Mouse (Mus musculus) limb, embryonic 13.5 days (tissue): ENCODE data around the gene Taf1b. TPM values are rescaled to one million over a fixed set of nuclear protein-coding genes. Genes with fewer than 3 reads are reported as not detected.
A peak's percentile ranks its signal among the peaks of the same experiment; 100 is the strongest.
"Not testable (repeated sequence)": the region's sequence is repeated elsewhere in the genome, so short reads cannot be mapped to it uniquely, and the experiment has no call there.

Experiments
- ATAC-seq: fragments of 200-750 bp; cut with Nextera tagmentation; 2 replicates; pipeline ENCODE4 v1.8.0; 2017; ENCODE audit warnings: low read depth, moderate number of reproducible peaks, moderate TSS enrichment; ENCODE audit not compliant: low FRiP score
- H3K27ac ChIP-seq: fragments of 300-500 bp; sonication (generic); 2 replicates; pipeline ENCODE4 v1.5.1; 2015; ENCODE audit warnings: inconsistent platforms, mild to moderate bottlenecking, moderate library complexity
- H3K27me3 ChIP-seq: fragments of 300-500 bp; sonication (generic); 2 replicates; pipeline ENCODE4 v1.6.1; 2015; ENCODE audit warnings: mild to moderate bottlenecking, inconsistent platforms
- H3K36me3 ChIP-seq: fragments of 300-500 bp; sonication (generic); 2 replicates; pipeline ENCODE4 v1.6.1; 2015; ENCODE audit warnings: inconsistent platforms, mild to moderate bottlenecking, moderate library complexity
- H3K4me1 ChIP-seq: fragments of 300-500 bp; sonication (generic); 2 replicates; pipeline ENCODE4 v1.6.1; 2015; ENCODE audit warnings: inconsistent platforms
- H3K4me2 ChIP-seq: fragments of 300-500 bp; sonication (generic); replicated peaks from 2 replicates; pipeline ENCODE4 v1.6.1; 2015; ENCODE audit warnings: inconsistent platforms, mild to moderate bottlenecking, moderate library complexity
- H3K4me3 ChIP-seq: fragments of 300-500 bp; sonication (generic); 2 replicates; pipeline ENCODE4 v1.5.1; 2015; ENCODE audit warnings: moderate library complexity, mild to moderate bottlenecking, inconsistent platforms
- H3K9ac ChIP-seq: fragments of 300-500 bp; sonication (generic); 2 replicates; pipeline ENCODE4 v1.6.1; 2015; ENCODE audit warnings: mild to moderate bottlenecking, inconsistent platforms
- H3K9me3 ChIP-seq: fragments of 300-500 bp; sonication (generic); 2 replicates; pipeline ENCODE4 v1.6.1; 2016; ENCODE audit warnings: inconsistent platforms
- WGBS: fragments of 180-500 bp; shearing (Covaris S2); methylation state at CpG from one replicate; pipeline ENCODE4 v1.1.7; 2015; 5-methylcytosine and 5-hydroxymethylcytosine counted together
- polyA plus RNA-seq: library from polyadenylated mRNA; unstranded; fragments of >200 nt; fragmentation: Nextera tagmentation; extraction: Ambion mirVana; gene quantifications from 2 replicates; pipeline ENCODE4 v1.2.1, GENCODE M21; 2015

Taf1b gene
- polyA plus RNA-seq, result 29.6 and 33.3 TPM in 2 replicates

DNA sequence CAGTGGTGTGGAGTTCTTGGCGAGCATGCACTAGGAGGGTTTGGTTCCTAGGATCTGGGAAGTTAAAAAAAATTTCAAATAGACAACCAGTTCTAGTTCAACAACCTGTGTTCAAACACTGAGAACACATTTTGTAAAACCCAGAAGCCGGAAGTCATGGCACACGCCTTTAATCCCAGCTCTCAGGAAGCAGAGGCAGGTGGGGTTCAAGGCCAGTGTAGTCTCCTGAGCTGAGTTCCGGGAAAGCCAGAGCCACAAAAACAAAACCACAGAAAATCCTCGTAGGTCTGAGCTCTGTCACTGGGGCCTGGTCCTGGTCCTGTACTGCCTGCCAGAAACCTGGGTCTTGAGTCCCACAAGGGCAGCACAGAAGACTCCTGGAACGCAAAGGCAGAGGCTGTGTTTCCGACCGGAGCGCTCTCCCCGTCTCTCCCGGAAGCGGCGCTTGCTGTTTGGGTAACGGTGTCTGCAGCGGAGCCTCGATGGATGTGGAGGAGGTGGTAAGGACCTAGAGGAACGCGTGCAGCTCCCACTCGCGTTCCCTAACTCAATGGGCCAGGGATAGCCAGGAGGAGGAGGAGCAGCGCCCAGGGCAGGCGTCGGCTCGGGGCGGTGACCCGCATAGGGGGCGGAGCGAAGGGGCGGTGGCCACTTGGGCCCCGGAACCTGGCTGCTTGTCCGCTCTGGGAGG lies at the start of gene Taf1b:
TSS of gene Taf1b (plus strand) at position 210 of the 691 bp plus-strand sequence.
- Histone ChIP-seq H3K9me3 (no peaks in the 10 kb centered on the region), H3K36me3 (peaks cover 4% of the 10 kb centered on the region; the same call in 1 of the 2 replicates), H3K27ac (no peak within 1 kb of the TSS; the same call in 1 of the 2 replicates), H3K4me3 (peak within 1 kb of the TSS; percentile 74), H3K27me3 (no peaks in the 10 kb centered on the region), H3K4me1 (no peaks in the 10 kb centered on the region), H3K4me2 (peak within 1 kb of the TSS; percentile 61), H3K9ac (peak within 1 kb of the TSS; percentile 74)
- peak; percentile 91 for ATAC-seq
- WGBS, result 8% methylated on average over 31 of the region's 31 CpGs

DNA sequence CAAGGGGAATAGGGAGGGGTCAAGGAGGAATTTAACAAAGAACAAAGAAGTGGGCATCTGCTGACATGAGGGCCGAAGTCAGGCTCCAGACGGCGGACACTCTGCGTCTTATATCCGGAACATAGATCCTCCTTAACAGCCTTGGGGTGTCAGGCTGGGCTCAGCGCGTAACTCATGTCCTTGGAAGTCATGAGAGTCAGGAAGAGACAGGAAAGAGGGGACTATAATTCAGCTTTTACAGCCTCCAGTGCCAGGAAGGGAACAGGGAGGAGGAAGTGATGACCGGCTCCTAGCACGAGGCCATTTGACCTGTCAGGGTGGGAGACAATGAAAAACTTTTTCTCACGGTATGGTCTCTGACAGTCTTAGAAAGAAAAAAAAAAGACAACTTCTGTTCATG lies 37.8 kb upstream of the Taf1b start:
- Histone ChIP-seq H3K9ac (no peak overlapping the region), H3K36me3 (no peaks in the 10 kb centered on the region), H3K4me1 (no peaks in the 10 kb centered on the region), H3K4me3 (no peak overlapping the region), H3K27ac (no peak overlapping the region), H3K27me3 (no peaks in the 10 kb centered on the region), H3K9me3 (no peaks in the 10 kb centered on the region), H3K4me2 (no peak overlapping the region)
- no peak for ATAC-seq
- WGBS, result 86% methylated on average over 10 of the region's 10 CpGs

DNA sequence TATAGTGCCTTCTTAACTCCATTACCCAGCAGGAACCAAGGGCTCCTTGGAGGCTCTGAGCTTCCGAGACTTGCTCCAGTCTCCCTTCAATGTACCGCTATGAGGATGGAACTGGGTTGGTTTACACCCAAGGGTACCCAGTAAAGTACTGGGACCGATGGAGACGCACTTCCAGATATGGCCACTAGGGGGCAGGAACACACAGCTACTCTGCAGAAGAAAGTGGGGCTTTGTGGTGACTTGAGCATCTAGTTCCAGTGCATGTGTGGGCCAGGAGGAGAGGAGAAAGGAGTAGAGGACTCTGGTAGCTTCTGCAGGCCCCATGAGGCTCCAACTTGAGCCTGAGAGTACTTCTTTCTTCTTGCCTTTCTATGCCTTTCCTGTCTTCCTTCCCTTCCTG lies 36.0 kb upstream of the Taf1b start:
- not testable (repeated sequence) for H3K4me3 ChIP-seq

DNA sequence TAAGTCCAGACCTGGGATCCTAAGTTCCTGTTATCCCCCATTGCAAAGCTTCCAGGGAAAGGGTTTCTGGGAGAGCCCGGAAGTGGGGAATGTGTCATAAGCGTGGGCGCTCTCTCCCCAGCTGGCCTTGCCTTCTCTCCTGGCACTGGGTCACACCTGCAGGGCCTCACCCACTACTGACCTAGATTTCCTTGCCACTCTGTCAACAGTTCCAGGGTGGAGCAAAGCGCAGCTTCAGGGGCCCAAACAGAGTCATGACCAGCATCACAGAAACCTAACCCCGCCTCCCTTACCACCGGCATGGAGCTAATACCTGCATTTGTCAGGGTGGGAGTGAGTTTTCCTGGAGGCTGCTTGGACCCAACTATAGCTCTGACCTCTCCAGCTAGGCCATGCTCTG lies 34.7 kb upstream of the Taf1b start:
- 78% methylated on average over 6 of the region's 6 CpGs for WGBS
- not testable (repeated sequence) for ATAC-seq

More for the DNA sequence above, 36.0 kb upstream of the Taf1b start:
- not testable (repeated sequence) for H3K9me3 ChIP-seq, ATAC-seq, H3K4me2 ChIP-seq, H3K27ac ChIP-seq, H3K27me3 ChIP-seq, H3K4me1 ChIP-seq, H3K9ac ChIP-seq, H3K36me3 ChIP-seq
- 33% methylated on average over 4 of the region's 4 CpGs for WGBS

DNA sequence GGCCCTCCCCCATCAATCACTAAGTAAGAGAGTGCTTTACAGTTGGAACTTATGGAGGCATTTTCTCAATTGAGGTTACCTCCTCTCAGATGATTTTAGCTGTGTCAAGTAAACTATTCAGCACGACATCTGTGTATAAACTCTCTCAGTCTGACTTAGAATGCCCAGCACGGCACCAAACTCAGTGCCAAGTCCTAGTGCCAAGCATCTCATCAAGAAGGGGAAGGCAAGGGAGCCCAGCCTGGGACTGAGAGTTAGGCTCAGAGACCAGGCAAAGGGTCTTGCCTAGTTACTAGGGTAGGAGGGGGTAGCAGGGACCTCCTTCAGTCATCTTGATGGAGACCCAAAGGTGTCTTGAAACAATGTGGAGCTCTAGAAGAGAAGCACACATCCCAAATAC lies 29.2 kb upstream of the Taf1b start:
- no peaks in the 10 kb centered on the region for H3K9me3 ChIP-seq
- H3K27me3 ChIP-seq, result no peaks in the 10 kb centered on the region
- no peak overlapping the region for H3K4me3 ChIP-seq
- 87% methylated on average over 2 of the region's 2 CpGs for WGBS
- H3K27ac ChIP-seq, result no peak overlapping the region
- no peaks in the 10 kb centered on the region for H3K36me3 ChIP-seq
- H3K4me1 ChIP-seq, result no peaks in the 10 kb centered on the region
- no peak overlapping the region for H3K4me2 ChIP-seq
- no peak overlapping the region for H3K9ac ChIP-seq
- no peak for ATAC-seq

More for the DNA sequence above, 34.7 kb upstream of the Taf1b start:
- not testable (repeated sequence) for H3K4me2 ChIP-seq, H3K9me3 ChIP-seq, H3K9ac ChIP-seq, H3K4me3 ChIP-seq, H3K27ac ChIP-seq, H3K36me3 ChIP-seq, H3K4me1 ChIP-seq, H3K27me3 ChIP-seq

- H3K4me3 ChIP-seq, result no peak overlapping the region
- H3K9me3 ChIP-seq, result no peaks in the 10 kb centered on the region
- H3K27ac ChIP-seq, result no peak overlapping the region
- ATAC-seq, result no peak
- H3K9ac ChIP-seq, result no peak overlapping the region
- no peaks in the 10 kb centered on the region for H3K4me1 ChIP-seq
- 15% methylated on average over 4 of the region's 4 CpGs for WGBS
- no peaks in the 10 kb centered on the region for H3K27me3 ChIP-seq
- H3K36me3 ChIP-seq, result no peaks in the 10 kb centered on the region
- no peak overlapping the region for H3K4me2 ChIP-seq
Observed at GRCm38 (mm10) chr12:24470943-24471342, 27.2 kb upstream of the Taf1b start.

DNA sequence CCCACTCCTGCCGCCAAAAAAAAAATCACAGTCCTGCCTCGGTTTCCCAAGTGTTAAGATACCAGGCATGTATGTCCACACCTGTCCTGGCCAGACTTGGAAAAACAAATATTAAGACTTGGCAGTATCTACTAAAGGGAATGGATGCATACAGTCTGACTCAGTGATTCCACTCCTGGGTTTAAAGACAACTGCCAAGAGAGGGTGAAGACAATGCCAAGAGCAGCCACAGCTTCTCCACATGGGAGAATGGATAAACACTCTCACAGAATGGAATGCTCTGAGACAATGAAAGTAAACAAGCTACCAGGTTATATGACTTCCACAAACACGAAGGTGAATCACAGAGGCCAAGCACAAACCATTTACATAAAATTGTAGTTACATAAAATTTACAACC lies 24.9 kb upstream of the Taf1b start:
- WGBS, result 63% methylated on average over 3 of the region's 3 CpGs
- Histone ChIP-seq H3K9ac (no peak overlapping the region), H3K4me1 (no peaks in the 10 kb centered on the region), H3K36me3 (no peaks in the 10 kb centered on the region), H3K9me3 (no peaks in the 10 kb centered on the region), H3K4me3 (no peak overlapping the region), H3K27ac (no peak overlapping the region), H3K4me2 (no peak overlapping the region), H3K27me3 (no peaks in the 10 kb centered on the region)
- ATAC-seq, result no peak

- ATAC-seq, result no peak
- 89% methylated on average over 4 of the region's 4 CpGs for WGBS
Observed at GRCm38 (mm10) chr12:24484930-24485329, 13.2 kb upstream of the Taf1b start.

DNA sequence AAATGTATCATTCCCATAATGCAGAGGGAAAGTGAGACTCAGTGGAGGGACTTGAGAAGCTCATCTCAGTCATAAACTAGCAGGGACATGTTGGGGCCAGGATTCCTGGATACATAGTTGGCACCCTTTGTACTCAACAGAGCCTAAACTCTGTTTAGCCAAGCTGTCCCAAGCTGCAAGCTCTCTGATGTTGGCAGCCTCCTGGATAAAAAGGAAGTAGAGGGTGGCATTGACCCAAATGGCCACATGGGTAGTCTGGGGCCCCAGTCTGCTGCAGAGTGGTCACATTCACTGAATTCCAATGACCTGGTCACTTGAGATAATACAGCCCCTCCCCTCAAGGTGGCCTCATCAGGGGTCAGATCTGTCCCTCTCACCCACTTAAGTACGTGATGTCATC lies 11.3 kb upstream of the Taf1b start:
- 92% methylated on average over 1 of the region's 1 CpGs for WGBS

More at GRCm38 (mm10) chr12:24484930-24485329, 13.2 kb upstream of the Taf1b start:
- Histone ChIP-seq H3K27me3 (no peaks in the 10 kb centered on the region), H3K27ac (no peak overlapping the region), H3K9ac (no peak overlapping the region), H3K36me3 (no peaks in the 10 kb centered on the region), H3K4me2 (no peak overlapping the region), H3K4me1 (no peaks in the 10 kb centered on the region), H3K9me3 (peaks cover 4% of the 10 kb centered on the region; the same call in 1 of the 2 replicates), H3K4me3 (no peak overlapping the region)

GRCm38 (mm10) chr12:24492507-24492906 lies 5.7 kb upstream of the Taf1b start:
- not testable (repeated sequence) for ATAC-seq, H3K4me2 ChIP-seq, H3K27me3 ChIP-seq, H3K27ac ChIP-seq, H3K36me3 ChIP-seq, H3K9ac ChIP-seq, H3K9me3 ChIP-seq, H3K4me1 ChIP-seq, H3K4me3 ChIP-seq
- 78% methylated on average over 3 of the region's 3 CpGs for WGBS

More for the DNA sequence above, 11.3 kb upstream of the Taf1b start:
- H3K27ac ChIP-seq, result no peak overlapping the region
- H3K27me3 ChIP-seq, result no peaks in the 10 kb centered on the region
- H3K9ac ChIP-seq, result no peak overlapping the region
- H3K4me2 ChIP-seq, result no peak overlapping the region
- H3K4me1 ChIP-seq, result no peaks in the 10 kb centered on the region
- H3K9me3 ChIP-seq, result peaks cover 4% of the 10 kb centered on the region; the same call in 1 of the 2 replicates
- no peaks in the 10 kb centered on the region for H3K36me3 ChIP-seq
- no peak overlapping the region for H3K4me3 ChIP-seq
- ATAC-seq, result no peak

DNA sequence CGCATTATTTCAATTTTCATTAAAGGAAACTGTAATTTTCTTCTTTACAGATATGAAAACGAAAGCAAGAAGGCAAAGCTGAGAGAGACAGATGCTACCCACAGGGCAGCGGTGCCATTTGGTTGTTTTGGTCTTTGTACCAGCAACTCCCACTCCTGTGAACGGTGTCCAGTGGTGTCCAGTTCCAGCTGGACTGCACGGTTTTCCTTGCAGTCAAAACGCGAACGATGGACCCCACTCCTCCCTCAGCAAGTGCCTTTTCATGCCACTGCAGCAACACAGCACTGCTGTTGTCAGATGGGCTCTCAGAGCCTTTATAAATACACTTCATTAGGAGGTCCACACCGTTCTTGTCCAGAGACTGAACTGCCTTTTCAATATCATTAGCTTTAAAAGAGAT lies 5.1 kb upstream of the Taf1b start:
- Histone ChIP-seq H3K27ac (no peak overlapping the region), H3K4me2 (peak overlapping the region; percentile 40), H3K36me3 (no peaks in the 10 kb centered on the region), H3K9me3 (no peaks in the 10 kb centered on the region), H3K4me1 (no peaks in the 10 kb centered on the region), H3K27me3 (no peaks in the 10 kb centered on the region), H3K9ac (peak overlapping the region; percentile 39; the same call in 1 of the 2 replicates), H3K4me3 (peak overlapping the region; percentile 25; the same call in 1 of the 2 replicates)
- ATAC-seq, result no peak
- 73% methylated on average over 9 of the region's 9 CpGs for WGBS

GRCm38 (mm10) chr12:24493412-24493811 lies 4.7 kb upstream of the Taf1b start:
- Histone ChIP-seq H3K27ac (no peak overlapping the region), H3K9me3 (no peaks in the 10 kb centered on the region), H3K4me2 (peak overlapping the region; percentile 40), H3K9ac (peak overlapping the region; percentile 39; the same call in 1 of the 2 replicates), H3K4me1 (no peaks in the 10 kb centered on the region), H3K36me3 (no peaks in the 10 kb centered on the region), H3K4me3 (peak overlapping the region; percentile 25), H3K27me3 (no peaks in the 10 kb centered on the region)
- ATAC-seq, result no peak
- 60% methylated on average over 30 of the region's 30 CpGs for WGBS

DNA sequence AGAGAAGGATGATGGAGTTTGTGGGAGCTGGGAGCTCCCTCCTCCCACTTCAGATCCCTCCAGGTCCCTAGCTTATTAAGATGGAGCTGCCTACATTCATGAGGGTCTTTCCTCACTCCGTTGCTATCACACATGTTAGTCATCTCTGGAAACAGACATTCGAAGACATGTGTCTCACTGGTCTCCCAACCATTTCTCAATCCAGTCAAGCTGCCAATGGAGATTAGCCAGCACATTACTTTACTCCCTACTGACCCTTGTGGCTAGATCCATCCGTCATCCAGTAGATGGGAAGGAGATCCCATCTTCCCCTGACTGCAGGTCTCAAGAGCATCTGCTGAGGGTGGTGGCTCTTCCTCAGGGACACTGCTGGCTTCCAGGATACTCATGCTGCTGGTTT lies 3.4 kb upstream of the Taf1b start:
- not testable (repeated sequence) for H3K9ac ChIP-seq, H3K27me3 ChIP-seq, H3K4me2 ChIP-seq, H3K36me3 ChIP-seq, H3K4me3 ChIP-seq, H3K9me3 ChIP-seq, H3K27ac ChIP-seq, ATAC-seq, H3K4me1 ChIP-seq
- WGBS, result 74% methylated on average over 3 of the region's 3 CpGs
